Mouse (Mus musculus): Measurements from ENCODE around the gene Gm45713.
"Not testable (repeated sequence)": the region's sequence is repeated elsewhere in the genome, so short reads cannot be mapped to it uniquely, and the experiment has no call there.

The Gm45713 gene

GRCm38 (mm10) chr7:45144368-45145174 is 8.5 kb upstream of the Gm45713 start:
- no peak for DNase-seq (ENCODE audit: low spot score in 2 of 2)

DNA sequence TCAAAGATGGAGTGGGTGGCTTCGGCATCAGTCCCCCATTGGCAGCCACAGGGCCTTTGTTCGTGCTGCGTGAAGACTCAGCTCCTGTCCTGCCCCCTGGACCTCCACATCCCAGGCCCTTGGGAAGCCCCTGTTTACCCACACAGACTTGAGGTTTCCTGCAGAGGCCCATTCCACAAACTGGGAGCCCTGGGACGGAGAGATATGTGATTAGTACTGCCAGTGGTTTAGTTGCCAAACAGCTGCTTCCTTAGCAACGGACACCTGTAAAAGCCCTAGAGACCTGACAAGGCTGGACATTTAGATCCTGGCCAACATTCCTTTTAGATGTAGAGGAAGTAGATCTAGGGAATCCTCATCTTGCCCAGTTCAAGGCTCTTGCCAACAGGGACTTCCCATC is 5.9 kb upstream of the Gm45713 start:
- DNase-seq (ENCODE audit: low spot score in 2 of 2) = no peak

DNA sequence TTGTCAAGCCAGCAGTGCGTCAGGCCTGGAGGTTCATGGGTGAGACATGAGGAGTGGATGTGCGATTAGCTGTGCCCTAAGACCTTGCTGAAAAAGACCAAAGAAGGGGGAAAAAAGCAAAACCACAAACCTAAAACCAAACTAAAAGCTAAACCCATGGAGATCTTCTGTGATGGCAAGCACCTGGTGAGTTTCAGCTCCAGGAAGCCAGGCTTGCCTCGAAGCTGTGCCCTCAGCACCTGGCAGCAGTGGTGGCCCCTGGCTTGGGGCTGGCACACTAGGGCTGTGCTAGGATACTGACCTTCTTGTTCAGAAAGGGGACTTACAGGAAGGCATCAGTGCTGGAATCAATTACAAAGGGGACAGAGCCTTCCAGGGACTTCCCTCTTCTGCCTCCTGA is 5.3 kb upstream of the Gm45713 start:
- DNase-seq (ENCODE audit: low spot score in 2 of 2) = no peak

GRCm38 (mm10) chr7:45139904-45140723 is 4.1 kb upstream of the Gm45713 start:
- no peak for DNase-seq (ENCODE audit: low spot score in 2 of 2)

DNA sequence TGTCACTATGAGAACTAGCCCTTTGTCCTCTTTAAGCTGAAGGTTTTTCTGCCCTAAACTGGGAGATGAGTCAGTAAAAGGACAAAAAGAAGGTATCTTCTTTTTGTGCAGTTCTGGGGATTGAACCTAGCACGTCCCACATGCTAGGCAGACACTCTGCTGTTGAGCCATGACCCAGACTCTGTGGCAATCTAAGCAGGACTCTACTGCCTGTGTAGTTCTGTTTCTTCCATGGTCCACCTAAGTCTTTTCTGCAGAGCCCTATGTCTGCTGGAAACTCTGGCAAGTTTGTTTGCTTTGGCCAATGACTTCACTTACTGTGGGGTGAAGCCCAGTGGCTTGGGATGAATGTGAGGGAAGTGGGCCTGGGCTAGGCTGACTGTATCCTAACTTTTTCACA is 2.4 kb upstream of the Gm45713 start:
- DNase-seq (ENCODE audit: low spot score in 2 of 2) = no peak

DNA sequence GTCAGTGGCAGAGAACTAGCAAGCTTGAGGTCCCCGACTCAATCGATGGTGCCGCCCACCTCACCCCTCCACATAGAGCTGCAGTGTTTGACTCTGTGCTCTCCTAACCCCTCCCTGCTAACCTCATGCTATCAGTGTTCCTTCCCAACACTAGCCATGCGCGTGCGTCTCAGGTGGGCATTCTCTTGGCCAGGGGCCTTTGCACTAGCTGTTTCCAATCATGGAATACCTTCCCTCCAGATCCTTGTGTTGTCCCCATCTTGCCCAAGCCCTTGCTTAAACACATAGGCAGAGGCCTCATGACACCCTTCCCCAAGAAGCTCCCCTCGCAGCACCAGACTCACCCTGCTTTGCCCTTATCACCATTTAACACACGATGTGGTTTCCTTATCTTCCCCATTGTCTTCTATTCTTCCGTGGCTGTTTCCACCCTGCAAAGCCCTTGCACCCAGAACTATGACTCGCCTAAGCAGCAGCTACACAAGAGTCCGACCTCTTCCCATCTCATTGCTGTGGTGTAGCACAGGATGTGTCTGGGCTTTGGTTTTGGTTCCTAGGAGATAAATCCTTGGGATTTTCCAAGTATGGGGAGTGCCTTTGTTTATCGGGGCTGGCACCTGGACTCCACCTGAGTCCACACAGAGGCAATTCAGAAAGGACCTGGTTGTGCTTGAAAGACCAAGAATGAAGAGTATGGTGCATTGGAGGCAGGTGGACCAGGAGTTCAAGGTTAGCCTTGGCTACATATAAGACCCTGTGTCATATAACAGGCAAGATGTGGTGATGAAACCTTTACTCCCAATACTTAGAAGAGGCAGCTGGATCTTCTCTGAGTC is 1.4 kb upstream of the Gm45713 start:
- no peak for DNase-seq (ENCODE audit: low spot score in 2 of 2)

GRCm38 (mm10) chr7:45135370-45135769 is 661 bp downstream of the Gm45713 start:
- DNase-seq (ENCODE audit: low spot score in 2 of 2) = no peak

GRCm38 (mm10) chr7:45134544-45135026 is 1.4 kb downstream of the Gm45713 start:
- no peak for DNase-seq (ENCODE audit: low spot score in 2 of 2)

DNA sequence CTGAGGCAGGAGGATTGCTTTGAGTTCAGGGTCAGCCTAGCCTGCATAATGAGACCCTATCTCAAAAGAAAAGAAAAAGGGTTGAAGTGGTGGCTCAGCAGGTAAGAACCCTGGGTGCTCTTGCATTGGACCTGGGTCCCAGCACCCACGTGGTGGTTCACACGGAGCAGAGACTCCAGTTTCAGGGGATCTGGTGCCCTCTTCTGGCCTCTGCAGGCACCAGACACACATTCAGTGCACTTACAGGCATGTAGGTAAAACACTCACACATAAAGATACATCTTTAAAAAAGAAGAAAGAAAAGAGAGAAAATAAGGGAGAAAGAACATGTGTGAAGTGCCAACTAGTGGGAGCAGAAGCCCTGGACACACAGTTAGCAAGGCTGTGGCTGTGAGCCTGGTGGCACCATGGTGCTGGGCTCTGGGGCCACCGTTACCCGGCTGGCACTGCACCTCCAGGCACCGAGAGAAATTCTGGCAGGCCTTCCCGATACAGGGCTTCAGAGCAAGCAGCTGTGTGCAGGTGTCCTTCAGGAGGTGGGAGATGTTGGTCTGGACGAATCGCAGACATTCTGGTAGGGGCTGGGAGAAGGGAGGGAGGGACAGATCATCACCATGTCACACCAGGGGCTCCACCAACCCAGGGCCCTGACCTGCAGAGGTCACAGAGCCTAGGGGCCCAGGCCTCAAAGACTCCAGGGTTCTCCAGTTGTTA is 2.4 kb downstream of the Gm45713 start:
- no peak for DNase-seq (ENCODE audit: low spot score in 2 of 2)

- no peak for DNase-seq (ENCODE audit: low spot score in 2 of 2)
Measured at GRCm38 (mm10) chr7:45131850-45132249, 4.2 kb downstream of the Gm45713 start.

GRCm38 (mm10) chr7:45129776-45130512 is 6.1 kb downstream of the Gm45713 start:
- no peak for DNase-seq (ENCODE audit: low spot score in 2 of 2)

- DNase-seq (ENCODE audit: low spot score in 2 of 2) = peak in 1 of 2 experiments; percentile 34
Measured at GRCm38 (mm10) chr7:45129318-45129717, 6.7 kb downstream of the Gm45713 start.

- peak; percentile 99 for DNase-seq (ENCODE audit: low spot score in 2 of 2)
Measured at GRCm38 (mm10) chr7:45128624-45129246, 7.3 kb downstream of the Gm45713 start, which contains the start of gene Rpl13a. Rpl13a (minus strand) TSS chr7:45128761.

DNA sequence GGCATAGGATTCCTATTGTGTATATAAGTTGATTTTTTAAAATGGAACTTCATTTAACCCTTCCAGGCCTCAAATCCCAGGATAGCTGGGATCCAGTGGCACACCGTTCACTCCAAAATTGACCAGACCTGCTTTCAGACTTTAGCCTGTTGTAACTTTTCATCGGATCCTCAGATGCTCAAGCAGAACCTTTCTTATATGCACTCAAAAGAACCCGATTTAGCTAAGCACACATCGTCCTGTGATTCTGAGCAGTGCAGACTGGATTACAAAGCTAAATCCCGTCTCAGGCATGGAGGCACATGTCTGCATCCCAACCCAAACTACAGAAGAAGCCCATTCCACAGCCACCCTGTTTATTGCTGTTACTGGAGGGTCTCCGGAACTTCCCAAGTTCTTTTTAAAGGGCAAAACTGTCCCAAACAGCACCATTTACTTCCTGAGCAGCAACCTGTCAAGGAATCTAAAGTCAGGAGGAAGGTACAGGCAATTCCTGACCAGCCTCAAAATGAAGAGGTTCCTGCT is 8.3 kb downstream of the Gm45713 start:
- no peak for DNase-seq (ENCODE audit: low spot score in 2 of 2)

GRCm38 (mm10) chr7:45126844-45127699 is 9.0 kb downstream of the Gm45713 start:
- no peak for DNase-seq (ENCODE audit: low spot score in 2 of 2)

GRCm38 (mm10) chr7:45126147-45126843 is 9.7 kb downstream of the Gm45713 start:
- no peak for DNase-seq (ENCODE audit: low spot score in 2 of 2)

- DNase-seq (ENCODE audit: low spot score in 2 of 2) = not testable (repeated sequence)
Measured at GRCm38 (mm10) chr7:45125649-45126048, 10.4 kb downstream of the Gm45713 start.

DNA sequence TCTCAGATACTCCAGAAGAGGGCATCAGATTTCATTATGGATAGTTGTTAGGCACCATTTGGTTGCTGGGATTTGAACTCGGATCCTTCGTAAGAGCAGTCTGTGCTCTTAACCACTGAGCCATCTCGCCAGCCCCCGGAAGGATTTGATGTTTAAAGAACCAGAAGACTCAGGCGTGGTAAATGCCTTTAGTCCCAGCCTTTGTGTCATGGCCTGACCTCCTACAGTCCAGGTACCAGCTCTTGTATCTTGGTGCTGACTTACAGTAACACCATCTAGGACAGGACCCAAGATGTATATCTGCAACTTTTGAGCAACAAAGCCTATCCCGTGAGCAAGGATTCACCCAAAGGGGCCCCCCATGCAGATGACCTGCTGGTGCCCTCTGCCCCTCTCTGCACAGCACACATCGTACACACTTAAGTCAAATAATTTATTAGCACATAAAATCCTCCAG is 10.9 kb downstream of the Gm45713 start:
- DNase-seq (ENCODE audit: low spot score in 2 of 2) = no peak

All from right cerebral cortex, postnatal 36 days (tissue).